Mouse (Mus musculus) gastrocnemius, postnatal 36 days (tissue): ENCODE data around the gene Rtraf. TPM values are rescaled to one million over a fixed set of nuclear protein-coding genes. Genes with fewer than 3 reads are reported as not detected.
"Not testable (repeated sequence)": the region's sequence is repeated elsewhere in the genome, so short reads cannot be mapped to it uniquely, and the experiment has no call there.

ENCODE experiments used
- DNase-seq, 2 experiments: peaks; one replicate each; pipeline ENCODE4 v3.0.0; 2022
- intact Hi-C: fragments of 180-260 bp; cut with DNase I; formaldehyde crosslinking; loops from one replicate; pipeline ENCODE4 v1.15.1; 2025
- long read RNA-seq, 2 experiments: library from polyadenylated mRNA; stranded (forward); transcript quantifications; one replicate each; pipeline ENCODE4 v2.0.0; 2021
- total RNA-seq, 2 experiments: library from RNA; stranded (reverse); gene quantifications; 2 replicates each; pipeline ENCODE4 v1.2.3; 2021

Rtraf gene
- total RNA-seq = 10 to 100 TPM; 60.1 to 80.7 TPM
- long read RNA-seq, experiment 1, transcript Rtraf-201 (8 exons, 1,562 nt) = major isoform, 175 of 725 reads
- long read RNA-seq, experiment 1, partial matches to known transcripts = 1 of 725 reads
- long read RNA-seq, experiment 1, other reads (novel, unspliced or antisense) = 549 of 725 reads
- long read RNA-seq, experiment 2, transcript Rtraf-201 (8 exons, 1,562 nt) = major isoform, 248 of 949 reads
- long read RNA-seq, experiment 2, partial matches to known transcripts = 3 of 949 reads
- long read RNA-seq, experiment 2, other reads (novel, unspliced or antisense) = 698 of 949 reads

- DNase-seq = peak; percentile 88 to 91
- intact Hi-C loops = loop anchor here (5.0 kb wide), 1 partner anchor 71 kb away; the partner anchor contains the start of gene Nid2
These were observed at the start of gene Rtraf for GRCm38 (mm10) chr14:19823321-19824142. Gene Rtraf, minus strand, starts transcription at chr14:19823824.

DNA sequence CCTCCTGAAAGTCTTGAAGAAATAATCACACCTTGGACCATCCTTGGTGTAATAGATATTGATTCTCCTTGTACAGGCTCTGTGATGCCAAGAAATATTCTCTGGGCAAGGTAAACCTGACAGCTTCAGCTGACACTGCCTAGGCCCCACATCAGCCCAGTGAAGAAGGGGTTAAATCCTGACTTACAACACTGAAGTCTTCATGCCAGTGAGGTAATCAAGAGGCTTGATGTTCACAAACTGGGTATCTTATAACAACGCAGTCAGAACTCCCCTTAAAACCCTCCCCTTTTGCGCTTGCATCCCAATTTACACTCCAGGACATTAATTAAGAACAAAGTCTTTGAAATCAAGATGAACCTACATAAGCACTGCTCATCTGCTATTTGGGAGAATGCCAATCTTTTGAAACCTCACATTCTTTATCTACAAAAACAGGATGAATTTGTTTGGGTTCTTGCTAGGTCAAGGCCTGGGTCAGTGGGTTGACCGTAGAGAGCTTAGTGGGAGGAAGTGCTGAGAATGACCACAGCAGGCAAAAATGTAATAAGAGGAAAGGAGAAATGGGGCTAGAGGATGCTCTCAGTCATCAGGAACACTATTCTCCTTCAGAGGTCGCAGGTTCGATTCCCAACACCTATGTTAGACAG lies 43.8 kb upstream of the Rtraf start:
- no peak for DNase-seq
- intact Hi-C loops = no loop called here

GRCm38 (mm10) chr14:19865121-19865520 lies 41.5 kb upstream of the Rtraf start:
- intact Hi-C loops, DNase-seq: not testable (repeated sequence)

DNA sequence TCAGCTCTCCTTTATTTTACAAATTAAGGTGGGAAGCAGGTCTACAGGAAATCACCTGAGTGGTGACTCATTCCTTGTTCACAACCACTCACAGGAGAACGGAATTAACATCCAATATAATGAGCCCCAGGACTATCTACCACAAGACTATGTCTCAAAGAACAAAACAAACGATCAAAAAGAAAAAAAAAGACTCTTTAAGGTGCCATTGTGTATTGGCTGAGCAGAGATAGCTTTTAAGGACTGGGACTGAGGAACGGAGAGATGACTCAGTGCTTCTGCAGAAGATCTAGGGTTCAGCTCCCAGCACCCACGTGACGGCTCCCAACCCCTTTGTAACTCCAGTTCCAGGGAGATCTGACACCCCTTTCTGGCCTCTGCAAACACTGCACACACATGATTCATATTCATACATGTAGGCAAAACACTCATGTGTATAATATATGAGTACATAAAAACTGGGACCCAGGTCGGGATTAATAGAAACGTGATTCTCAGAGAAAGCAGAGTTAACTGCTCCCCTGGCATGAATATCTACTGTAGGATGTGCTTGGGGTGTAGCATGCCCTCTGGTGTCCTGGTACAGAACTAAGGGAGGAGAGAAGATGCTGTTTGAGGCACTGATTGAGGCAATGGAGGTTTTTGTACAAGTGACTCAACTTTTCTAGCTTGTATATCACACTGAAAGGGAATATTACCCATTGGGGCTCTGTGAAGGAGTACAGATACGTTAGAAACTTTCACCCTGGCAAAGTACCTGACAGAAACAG lies 37.9 kb upstream of the Rtraf start:
- intact Hi-C loops = no loop called here
- DNase-seq = no peak

GRCm38 (mm10) chr14:19860281-19860680 lies 36.7 kb upstream of the Rtraf start:
- intact Hi-C loops = no loop called here
- DNase-seq = no peak

- intact Hi-C loops = loop anchor here (5.0 kb wide), 1 partner anchor 208 kb away; no protein-coding TSS in a partner anchor
- no peak for DNase-seq
These were observed 35.5 kb upstream of the Rtraf start for GRCm38 (mm10) chr14:19858808-19859776.

DNA sequence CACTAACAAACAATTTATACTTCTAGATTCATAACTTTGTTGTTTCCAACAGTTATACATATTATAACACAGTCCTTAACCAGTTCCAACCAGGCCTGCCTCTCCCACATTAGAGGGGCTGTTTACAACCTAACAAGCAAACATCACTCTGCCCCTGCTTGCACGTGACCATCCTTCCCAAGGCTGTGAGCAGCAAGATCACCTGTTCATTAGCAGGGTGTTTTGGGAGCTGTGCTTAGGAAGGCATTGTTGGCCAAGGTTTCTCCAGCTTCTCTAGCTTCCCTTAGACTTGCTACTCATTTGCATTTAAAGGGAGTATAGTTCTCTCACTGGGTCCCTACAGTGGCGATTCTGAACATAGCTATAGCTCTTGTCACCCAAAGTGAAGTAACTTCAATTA lies 34.7 kb upstream of the Rtraf start:
- intact Hi-C loops = loop anchor here (5.0 kb wide), 1 partner anchor 209 kb away; no protein-coding TSS in a partner anchor
- DNase-seq = no peak

GRCm38 (mm10) chr14:19853471-19853870 lies 29.8 kb upstream of the Rtraf start:
- no peak for DNase-seq
- intact Hi-C loops = no loop called here

GRCm38 (mm10) chr14:19839600-19840332 lies 16.1 kb upstream of the Rtraf start:
- DNase-seq = peak; percentile 23 to 24
- intact Hi-C loops = loop anchor here (2.0 to 10.0 kb wide), 3 partner anchors 135 to 425 kb away; partner anchors contain the start of genes Gng2 and Kcnk16

DNA sequence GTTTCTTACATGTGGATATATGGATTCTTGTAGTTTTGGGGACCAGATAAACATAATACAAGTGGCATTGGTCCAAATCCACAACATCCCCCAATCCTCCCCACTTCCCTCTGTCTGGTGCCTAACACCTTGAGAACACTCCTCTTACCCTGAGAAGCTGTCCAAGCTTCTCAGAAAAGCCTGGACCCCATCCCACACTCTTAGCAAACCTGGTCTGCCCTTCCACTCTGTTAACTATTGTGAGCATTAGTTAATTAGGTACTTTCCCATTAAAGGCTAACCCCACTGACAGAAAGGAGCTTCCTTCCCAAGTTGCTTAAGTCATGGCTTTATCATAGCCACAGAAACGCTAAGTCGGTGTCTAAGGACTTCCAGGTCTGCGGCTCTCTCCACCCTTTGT lies 12.7 kb upstream of the Rtraf start:
- intact Hi-C loops = loop anchor here (10.0 kb wide), 1 partner anchor 429 kb away; the partner anchor contains the start of gene Kcnk16

DNA sequence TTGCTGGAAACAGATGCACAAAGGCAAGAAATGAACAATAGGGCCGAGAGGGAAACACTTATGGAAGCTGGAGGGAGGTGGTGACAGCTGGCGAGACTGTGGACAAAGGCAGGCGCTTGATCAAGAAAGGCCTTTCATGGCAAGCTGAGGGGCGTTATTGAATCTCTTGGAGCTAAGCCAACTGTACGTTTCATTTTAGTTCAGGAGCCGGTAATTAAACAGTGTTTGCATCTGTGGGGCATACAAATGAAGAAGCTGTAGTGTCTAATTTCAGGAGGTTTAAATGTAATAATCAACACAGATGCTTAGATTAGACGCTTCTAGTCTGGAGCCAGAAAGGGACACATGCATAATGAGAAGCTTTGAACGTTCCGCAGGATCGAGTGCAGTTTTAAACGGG lies 1.9 kb upstream of the Rtraf start:
- DNase-seq = no peak
- intact Hi-C loops = no loop called here

More for the DNA sequence above, 12.7 kb upstream of the Rtraf start:
- DNase-seq = no peak

DNA sequence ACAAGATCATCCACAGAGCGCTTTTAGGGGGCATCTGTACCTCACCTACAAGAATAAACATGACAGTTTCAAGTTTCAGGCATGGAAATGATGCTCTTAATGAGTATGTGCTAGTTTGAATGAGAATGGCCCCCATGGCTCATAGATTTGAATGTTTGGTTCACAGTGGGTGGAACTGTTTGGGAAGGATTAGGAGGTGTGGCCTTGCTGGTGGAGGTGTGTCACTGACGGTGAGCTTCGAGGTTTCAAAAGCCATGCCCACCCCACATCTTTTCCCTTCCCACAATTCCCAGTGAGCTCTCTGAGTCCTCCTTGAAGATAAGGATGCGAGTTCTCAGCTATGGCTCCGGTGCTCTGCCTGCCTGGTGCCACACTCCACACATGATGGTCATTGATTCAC lies 1.9 kb downstream of the Rtraf start:
- intact Hi-C loops = loop anchor here (5.0 kb wide), 1 partner anchor 69 kb away; the partner anchor contains the start of gene Nid2

GRCm38 (mm10) chr14:19817949-19818348 lies 5.7 kb downstream of the Rtraf start:
- DNase-seq = peak; percentile 77 to 82
- intact Hi-C loops = loop anchor here (2.0 kb wide), 1 partner anchor 111 kb away; no protein-coding TSS in a partner anchor

More for the DNA sequence above, 1.9 kb downstream of the Rtraf start:
- DNase-seq = no peak

- intact Hi-C loops = no loop called here
- DNase-seq = no peak
These were observed 10.6 kb downstream of the Rtraf start for GRCm38 (mm10) chr14:19813061-19813460.

DNA sequence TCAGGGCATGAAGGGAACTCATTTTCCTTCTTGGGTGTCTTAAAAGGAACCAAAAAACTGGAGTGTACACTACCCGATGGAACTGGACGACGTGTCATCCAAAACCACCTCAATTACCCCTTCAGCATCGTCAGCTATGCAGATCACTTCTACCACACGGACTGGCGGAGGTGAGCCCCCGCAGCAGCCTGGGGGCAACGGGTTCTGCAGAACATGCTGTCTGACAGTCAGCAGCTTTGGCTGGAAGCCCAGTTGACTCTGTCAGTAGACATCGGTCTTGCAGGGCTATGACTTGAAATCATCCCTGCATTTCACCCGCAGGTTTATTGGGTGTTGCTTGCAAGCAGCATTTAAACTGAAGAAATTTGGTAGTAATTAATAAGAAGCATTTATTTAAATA lies 13.7 kb downstream of the Rtraf start:
- no peak for DNase-seq
- intact Hi-C loops = no loop called here

DNA sequence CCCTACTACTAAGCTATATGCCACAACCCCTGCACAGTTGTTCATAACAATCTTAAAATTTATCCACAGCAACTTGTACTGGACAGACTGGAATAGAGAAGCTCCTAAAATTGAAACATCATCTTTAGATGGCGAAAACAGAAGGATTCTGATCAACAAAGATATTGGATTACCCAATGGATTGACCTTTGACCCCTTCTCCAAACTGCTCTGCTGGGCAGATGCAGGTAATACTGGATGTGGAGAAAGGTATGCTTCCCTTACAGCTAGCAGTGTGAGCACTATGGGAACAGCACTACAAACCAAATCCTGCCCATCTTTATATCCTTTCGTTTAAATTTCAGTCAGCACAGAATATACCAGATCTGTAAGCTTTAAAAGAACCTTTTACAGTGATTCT lies 15.8 kb downstream of the Rtraf start:
- intact Hi-C loops = no loop called here
- DNase-seq = no peak

GRCm38 (mm10) chr14:19807339-19807738 lies 16.3 kb downstream of the Rtraf start:
- DNase-seq = no peak
- intact Hi-C loops = no loop called here

GRCm38 (mm10) chr14:19803623-19804022 lies 20.0 kb downstream of the Rtraf start:
- intact Hi-C loops = no loop called here
- no peak for DNase-seq
